Mouse (Mus musculus) ES-E14 (cell line): ENCODE results near the gene Ints3. TPM values are rescaled to one million over a fixed set of nuclear protein-coding genes. Genes with fewer than 3 reads are reported as not detected.

Source experiments
- DNase-seq: peaks from one replicate; pipeline ENCODE4 v3.0.0-alpha.2; 2013; ENCODE audit warnings: low read depth, low spot score
- H3K27ac ChIP-seq: 2 replicates; pipeline ENCODE4 v1.5.1; 2012; ENCODE audit warnings: low read depth, mild to moderate bottlenecking, low read length, moderate library complexity, mixed read lengths; ENCODE audit not compliant: poor library complexity, insufficient read depth, severe bottlenecking
- H3K36me3 ChIP-seq: 2 replicates; pipeline ENCODE4 v1.6.1; 2012; ENCODE audit warnings: mild to moderate bottlenecking, low read length, moderate library complexity, mixed read lengths; ENCODE audit not compliant: control insufficient read depth, poor library complexity, insufficient read depth, severe bottlenecking
- H3K4me1 ChIP-seq, 2 experiments: fragments of 150-350 bp in 1 of 2; sonication (generic) in 1 of 2; 2 replicates each; pipeline ENCODE4 v1.6.1; 2012; ENCODE audit warnings: low read length in 2 of 2, mild to moderate bottlenecking in 1 of 2, mixed read lengths in 1 of 2; ENCODE audit not compliant: control insufficient read depth in 2 of 2, insufficient read depth in 2 of 2, poor library complexity in 1 of 2
- H3K4me3 ChIP-seq, 2 experiments: fragments of 150-350 bp in 1 of 2; sonication (generic) in 1 of 2; 2 replicates each; pipeline ENCODE4 v1.5.1; 2012; ENCODE audit warnings: low read length in 2 of 2, low read depth in 1 of 2, mild to moderate bottlenecking in 1 of 2, mixed read lengths in 1 of 2; ENCODE audit not compliant: insufficient read depth in 1 of 2, poor library complexity in 1 of 2, severe bottlenecking in 1 of 2
- H3K9ac ChIP-seq: 2 replicates; pipeline ENCODE4 v1.6.1; 2012; ENCODE audit warnings: low read depth, mild to moderate bottlenecking, low read length, mixed read lengths; ENCODE audit not compliant: poor library complexity, insufficient read depth, severe bottlenecking
- H3K9me3 ChIP-seq: fragments of 150-350 bp; sonication (generic); 2 replicates; pipeline ENCODE4 v1.6.1; 2012; ENCODE audit warnings: low read depth, mild to moderate bottlenecking, low read length; ENCODE audit not compliant: control insufficient read depth, insufficient read depth
- CHD2 ChIP-seq: IDR thresholded peaks from 2 replicates; pipeline ENCODE4 v1.6.1; 2014; ENCODE audit warnings: mild to moderate bottlenecking, low read depth, low read length, inconsistent platforms
- HCFC1 ChIP-seq: IDR thresholded peaks from 2 replicates; pipeline ENCODE4 v1.6.1; 2012; ENCODE audit warnings: low read length, inconsistent platforms, borderline replicate concordance; ENCODE audit not compliant: insufficient read depth
- MAFK ChIP-seq: IDR thresholded peaks from 2 replicates; pipeline ENCODE4 v1.6.1; 2014; ENCODE audit warnings: mild to moderate bottlenecking, low read depth, low read length, inconsistent platforms; ENCODE audit not compliant: insufficient read depth
- ZC3H11A ChIP-seq: IDR thresholded peaks from 2 replicates; pipeline ENCODE4 v1.6.1; 2012; ENCODE audit warnings: low read depth, mild to moderate bottlenecking, inconsistent platforms, low read length, borderline replicate concordance
- ZNF384 ChIP-seq: IDR thresholded peaks from 2 replicates; pipeline ENCODE4 v1.6.1; 2012; ENCODE audit warnings: low read depth, low read length, inconsistent platforms
- in situ Hi-C, 2 experiments: fragments of 600-800 bp; cut with MboI; formaldehyde crosslinking; loops; one replicate each; pipeline ENCODE4 v1.15.1; 2025; ENCODE audit warnings: low sequenced_read_pairs in 2 of 2, inconsistent platforms in 1 of 2; ENCODE audit not compliant: unreplicated experiment in 2 of 2
- total RNA-seq: library from RNA; depleted of rRNA; stranded (reverse); fragments of 300-350 nt; gene quantifications from 2 replicates; pipeline ENCODE4 v1.2.3, GENCODE M21; 2012

The Ints3 gene
- total RNA-seq, 1 experiment: 62.7 TPM

DNA sequence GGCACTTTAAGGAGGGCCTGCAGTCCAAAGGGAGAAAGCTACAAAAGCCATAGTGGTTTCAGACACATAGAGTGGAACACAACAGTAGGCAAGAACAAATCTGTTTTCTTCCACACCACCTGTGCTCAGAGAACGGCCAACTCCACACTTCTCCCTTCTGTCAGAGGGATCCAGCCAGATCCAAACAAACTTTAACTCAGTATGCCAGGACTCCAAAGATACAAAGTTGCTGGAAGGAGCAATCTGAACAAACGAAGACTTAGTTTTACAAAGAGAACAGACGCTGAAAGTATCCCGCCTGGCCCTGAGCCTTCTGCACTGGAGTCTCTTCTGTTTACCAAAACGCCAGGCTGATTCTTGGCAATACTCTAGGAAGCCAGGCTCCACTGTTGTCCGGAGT lies 12.7 kb downstream of the Ints3 start:
- DNase-seq: no peak
- H3K4me3 ChIP-seq: no peak overlapping the region
- TF ChIP-seq ZC3H11A: no peak
- no peak overlapping the region for H3K27ac ChIP-seq
- in situ Hi-C loops: no loop called here
- H3K9ac ChIP-seq: no peak overlapping the region
- no peaks in the 10 kb centered on the region for H3K9me3 ChIP-seq
- H3K36me3 ChIP-seq: peaks cover 25% of the 10 kb centered on the region
- peaks cover 0 to 2% of the 10 kb centered on the region in 2 experiments; a peak in 1 of 4 replicates for H3K4me1 ChIP-seq

DNA sequence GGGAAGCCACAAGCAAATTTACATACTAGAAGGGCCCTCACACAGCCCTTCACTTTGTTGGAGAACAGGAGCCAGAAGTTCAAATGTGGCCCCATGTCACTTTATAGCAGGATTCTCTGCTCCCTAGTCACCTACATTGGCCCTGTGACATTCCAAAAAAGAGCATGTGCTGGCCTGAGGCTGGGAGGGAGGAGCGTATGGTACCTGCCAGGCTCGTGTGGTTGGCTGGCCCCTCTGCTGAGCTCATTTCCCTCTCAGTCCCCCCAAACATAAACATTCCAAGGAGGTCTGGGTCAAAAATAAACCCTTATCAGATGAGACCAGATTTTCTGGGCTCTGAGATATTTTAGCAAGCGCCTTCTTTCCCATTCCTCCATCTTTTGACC lies 20.4 kb downstream of the Ints3 start:
- no peak for DNase-seq
- Histone ChIP-seq H3K27ac (no peak overlapping the region), H3K4me3 (no peak overlapping the region), H3K9ac (no peak overlapping the region), H3K4me1 (peaks cover 0 to 2% of the 10 kb centered on the region in 2 experiments; a peak in 1 of 4 replicates), H3K36me3 (peaks cover 48% of the 10 kb centered on the region), H3K9me3 (no peaks in the 10 kb centered on the region)
- TF ChIP-seq ZC3H11A: no peak
- no peak for TF ChIP-seq HCFC1
- TF ChIP-seq ZNF384: no peak
- no peak for TF ChIP-seq CHD2
- no peak for TF ChIP-seq MAFK
- in situ Hi-C loops: no loop called here

DNA sequence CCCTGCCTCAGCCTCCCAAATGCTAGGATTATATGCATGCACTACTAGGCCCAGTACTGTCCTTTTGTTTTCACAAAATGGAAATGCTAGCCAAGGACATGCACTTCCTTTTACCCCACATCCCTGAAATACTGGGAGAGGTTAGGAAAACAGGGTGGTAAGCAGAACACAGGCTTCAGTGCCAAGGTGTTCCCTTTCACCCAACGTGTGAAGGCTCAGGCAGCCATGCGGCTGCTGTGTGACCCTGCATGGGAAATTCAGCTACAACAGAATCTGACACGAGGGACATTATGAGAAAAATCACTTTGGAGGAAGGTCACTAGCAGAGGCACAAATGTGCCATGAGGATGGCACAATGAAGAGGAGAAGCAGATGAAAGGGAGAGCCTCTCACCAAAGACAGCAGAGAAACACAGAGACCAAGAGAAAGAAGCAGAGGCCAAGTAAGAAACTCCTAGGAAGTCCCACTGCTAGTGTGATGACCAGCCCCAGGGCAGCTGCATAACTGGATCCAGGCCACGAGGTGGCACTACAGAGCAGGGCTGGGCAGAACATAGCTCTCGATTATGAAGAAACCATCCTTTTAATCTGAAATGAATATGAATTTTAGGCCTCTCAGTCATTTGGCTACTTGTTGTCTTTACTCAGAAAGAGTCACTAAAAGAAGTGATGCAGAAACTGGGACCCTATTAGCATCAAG lies 21.0 kb downstream of the Ints3 start:
- H3K9me3 ChIP-seq: no peaks in the 10 kb centered on the region
- no peak overlapping the region for H3K4me3 ChIP-seq
- in situ Hi-C loops: no loop called here
- H3K9ac ChIP-seq: no peak overlapping the region
- DNase-seq: peak; percentile 43
- H3K4me1 ChIP-seq: peaks cover 0 to 2% of the 10 kb centered on the region in 2 experiments; a peak in 1 of 4 replicates
- TF ChIP-seq CHD2 (no peak), ZC3H11A (peak; percentile 80)
- peaks cover 51% of the 10 kb centered on the region for H3K36me3 ChIP-seq
- no peak overlapping the region for H3K27ac ChIP-seq

DNA sequence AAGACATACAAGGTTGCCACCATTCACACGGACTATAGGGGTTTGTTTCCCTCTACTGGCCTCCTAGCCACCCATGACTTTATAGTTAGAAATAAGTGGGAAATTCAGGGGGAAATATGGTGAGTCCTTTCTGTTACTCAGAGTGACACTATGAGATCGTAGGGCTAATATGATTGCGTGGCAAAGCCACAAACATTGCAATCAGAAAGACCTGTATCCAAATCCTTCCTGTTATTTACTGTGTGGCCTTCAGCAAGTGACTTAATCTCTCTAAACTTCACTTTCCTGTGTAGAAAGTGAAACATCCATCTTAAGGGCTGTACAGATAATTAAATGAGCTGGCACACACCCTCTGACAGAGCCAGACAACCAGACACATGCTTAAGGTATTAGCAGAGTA lies 24.7 kb downstream of the Ints3 start:
- no peak overlapping the region for H3K27ac ChIP-seq
- H3K4me3 ChIP-seq: no peak overlapping the region
- H3K36me3 ChIP-seq: peaks cover 66% of the 10 kb centered on the region
- H3K9me3 ChIP-seq: no peaks in the 10 kb centered on the region
- no peak for TF ChIP-seq CHD2
- no peak for DNase-seq
- no peak overlapping the region for H3K9ac ChIP-seq
- peaks cover 0 to 2% of the 10 kb centered on the region in 2 experiments; a peak in 1 of 4 replicates for H3K4me1 ChIP-seq
- in situ Hi-C loops: no loop called here

DNA sequence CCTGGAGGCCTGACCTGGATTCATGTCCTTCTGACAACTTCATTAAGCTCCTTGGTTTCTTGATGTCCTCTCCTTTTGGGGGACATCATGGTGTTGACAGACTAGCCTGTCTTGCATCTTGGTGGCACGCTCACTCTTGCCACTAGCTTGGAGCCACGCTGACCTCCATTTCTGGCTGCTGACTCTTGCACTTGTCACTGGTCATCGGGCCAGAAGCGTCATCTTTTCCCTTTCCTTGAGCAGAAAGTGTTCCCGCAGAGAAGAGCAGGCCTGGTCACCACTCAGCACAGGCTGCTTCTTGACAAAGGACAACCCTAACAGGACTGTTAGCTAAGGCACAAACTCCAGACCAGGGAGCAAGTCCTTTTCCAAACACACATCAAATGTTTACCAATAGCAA lies 27.0 kb downstream of the Ints3 start:
- Histone ChIP-seq H3K9ac (no peak overlapping the region), H3K4me1 (no peaks in the 10 kb centered on the region), H3K36me3 (peaks cover 72% of the 10 kb centered on the region), H3K9me3 (no peaks in the 10 kb centered on the region), H3K4me3 (no peak overlapping the region), H3K27ac (peak overlapping the region; percentile 18; the same call in 1 of the 2 replicates)
- in situ Hi-C loops: no loop called here
- TF ChIP-seq MAFK: no peak
- TF ChIP-seq ZC3H11A: no peak
- TF ChIP-seq CHD2: no peak
- TF ChIP-seq HCFC1: no peak
- no peak for TF ChIP-seq ZNF384
- DNase-seq: no peak
